Mouse (Mus musculus) ES-Bruce4 (cell line): ENCODE results near the gene Gkap1. TPM values are rescaled to one million over a fixed set of nuclear protein-coding genes. Genes with fewer than 3 reads are reported as not detected.

Experiments used
- H3K27ac ChIP-seq: 2 replicates; pipeline ENCODE4 v1.5.1; 2012; ENCODE audit warnings: low read length, inconsistent platforms; ENCODE audit not compliant: insufficient read depth
- H3K27me3 ChIP-seq: 2 replicates; pipeline ENCODE4 v1.6.1; 2012; ENCODE audit warnings: mild to moderate bottlenecking, low read length, inconsistent platforms; ENCODE audit not compliant: control insufficient read depth, poor library complexity, insufficient read depth, severe bottlenecking
- H3K36me3 ChIP-seq: 2 replicates; pipeline ENCODE4 v1.6.1; 2012; ENCODE audit warnings: inconsistent platforms, mild to moderate bottlenecking, low read length, moderate library complexity; ENCODE audit not compliant: control insufficient read depth, poor library complexity, insufficient read depth, severe bottlenecking
- H3K4me1 ChIP-seq: one replicate; pipeline ENCODE4 v1.8.1; 2011; ENCODE audit warnings: low read length; ENCODE audit not compliant: control insufficient read depth, insufficient read depth
- H3K4me3 ChIP-seq: 2 replicates; pipeline ENCODE4 v1.5.1; 2011; ENCODE audit warnings: low read depth, mild to moderate bottlenecking, low read length
- H3K9ac ChIP-seq: 2 replicates; pipeline ENCODE4 v1.6.1; 2012; ENCODE audit warnings: low read depth, mild to moderate bottlenecking, inconsistent platforms; ENCODE audit not compliant: poor library complexity, severe bottlenecking
- H3K9me3 ChIP-seq: replicated peaks from 2 replicates; pipeline ENCODE4 v1.6.1; 2012; ENCODE audit warnings: mild to moderate bottlenecking, low read length, inconsistent platforms; ENCODE audit not compliant: control insufficient read depth, poor library complexity, insufficient read depth, severe bottlenecking
- CTCF ChIP-seq: IDR thresholded peaks from one replicate; pipeline ENCODE4 v1.8.1; 2011; ENCODE audit warnings: low read depth, low read length
- EP300 ChIP-seq: IDR thresholded peaks from 2 replicates; pipeline ENCODE4 v1.6.1; 2011; ENCODE audit warnings: low read depth, low read length; ENCODE audit not compliant: insufficient read depth
- POLR2A ChIP-seq: IDR thresholded peaks from one replicate; pipeline ENCODE4 v1.8.1; 2011; ENCODE audit warnings: low read length; ENCODE audit not compliant: insufficient read depth
- polyA plus RNA-seq: library from polyadenylated mRNA; stranded (reverse); fragments of >200 nt; gene quantifications from 2 replicates; pipeline ENCODE4 v1.2.4, GENCODE M21; 2011; ENCODE audit warnings: low read depth; ENCODE audit not compliant: missing spikeins, insufficient read depth, insufficient read length

The Gkap1 gene
- polyA plus RNA-seq, 1 experiment = 44.2 TPM

- Histone ChIP-seq H3K9ac (no peak overlapping the region), H3K36me3 (no peaks in the 10 kb centered on the region), H3K4me1 (no peaks in the 10 kb centered on the region), H3K27ac (no peak overlapping the region), H3K9me3 (no peaks in the 10 kb centered on the region), H3K4me3 (no peak overlapping the region), H3K27me3 (no peaks in the 10 kb centered on the region)
- no peak for TF ChIP-seq CTCF
- no peak for TF ChIP-seq EP300
- no peak for TF ChIP-seq POLR2A
Measured at GRCm38 (mm10) chr13:58204202-58204601, 71.3 kb downstream of the Gkap1 start.

- H3K27me3 ChIP-seq = no peaks in the 10 kb centered on the region
- H3K27ac ChIP-seq = no peak overlapping the region
- no peak overlapping the region for H3K9ac ChIP-seq
- H3K9me3 ChIP-seq = no peaks in the 10 kb centered on the region
- TF ChIP-seq EP300 (no peak), POLR2A (no peak), CTCF (no peak)
- no peaks in the 10 kb centered on the region for H3K4me1 ChIP-seq
- no peak overlapping the region for H3K4me3 ChIP-seq
- H3K36me3 ChIP-seq = no peaks in the 10 kb centered on the region
Measured at GRCm38 (mm10) chr13:58202903-58203302, 72.6 kb downstream of the Gkap1 start.

GRCm38 (mm10) chr13:58201908-58202307, 73.6 kb downstream of the Gkap1 start:
- TF ChIP-seq CTCF (no peak), POLR2A (no peak), EP300 (no peak)
- Histone ChIP-seq H3K27ac (no peak overlapping the region), H3K9me3 (no peaks in the 10 kb centered on the region), H3K9ac (no peak overlapping the region), H3K36me3 (peaks cover under 1% of the 10 kb centered on the region), H3K4me1 (no peaks in the 10 kb centered on the region), H3K4me3 (no peak overlapping the region), H3K27me3 (no peaks in the 10 kb centered on the region)

GRCm38 (mm10) chr13:58201343-58201742, 74.2 kb downstream of the Gkap1 start:
- Histone ChIP-seq H3K36me3 (peaks cover 5% of the 10 kb centered on the region), H3K27ac (no peak overlapping the region), H3K4me1 (no peaks in the 10 kb centered on the region), H3K9me3 (no peaks in the 10 kb centered on the region), H3K4me3 (no peak overlapping the region), H3K27me3 (no peaks in the 10 kb centered on the region), H3K9ac (no peak overlapping the region)
- TF ChIP-seq CTCF = no peak
- no peak for TF ChIP-seq EP300
- TF ChIP-seq POLR2A = no peak

- Histone ChIP-seq H3K4me3 (no peak overlapping the region), H3K27ac (no peak overlapping the region), H3K36me3 (peaks cover 18% of the 10 kb centered on the region), H3K9ac (no peak overlapping the region), H3K4me1 (no peaks in the 10 kb centered on the region), H3K9me3 (no peaks in the 10 kb centered on the region), H3K27me3 (no peaks in the 10 kb centered on the region)
- TF ChIP-seq CTCF (no peak), POLR2A (no peak), EP300 (no peak)
Measured at GRCm38 (mm10) chr13:58197981-58198640, 77.4 kb downstream of the Gkap1 start.

- H3K36me3 ChIP-seq = peaks cover 23% of the 10 kb centered on the region
- H3K4me3 ChIP-seq = no peak overlapping the region
- TF ChIP-seq CTCF (no peak), POLR2A (no peak), EP300 (no peak)
Measured at GRCm38 (mm10) chr13:58197211-58197610, 78.3 kb downstream of the Gkap1 start.

More at GRCm38 (mm10) chr13:58197211-58197610, 78.3 kb downstream of the Gkap1 start:
- no peaks in the 10 kb centered on the region for H3K27me3 ChIP-seq
- H3K9me3 ChIP-seq = no peaks in the 10 kb centered on the region
- H3K9ac ChIP-seq = no peak overlapping the region
- no peak overlapping the region for H3K27ac ChIP-seq
- no peaks in the 10 kb centered on the region for H3K4me1 ChIP-seq
